Mouse (Mus musculus): Measurements from ENCODE around the gene Gm20503. TPM values are rescaled to one million over a fixed set of nuclear protein-coding genes. Genes with fewer than 3 reads are reported as not detected.

Gene Gm20503
- polyA plus RNA-seq (2014; fragmentation: Illumina TruSeq; extraction: RNeasy Lipid Tissue Mini Kit (QIAGEN cat#74804); ENCODE audit: low read depth, low replicate concordance): not detected

GRCm38 (mm10) chr4:59002948-59003805 is at the start of gene Gm20503:
Gm20503 (plus strand) TSS chr4:59003210.

GRCm38 (mm10) chr4:58986540-58987190 is 16.3 kb upstream of the Gm20503 start, which contains the start of gene Ptgr1:
Ptgr1 (minus strand) TSS chr4:58987119.

GRCm38 (mm10) chr4:58994762-58995161 is 8.2 kb upstream of the Gm20503 start, which contains the start of gene Dnajc25:
Dnajc25 (plus strand) TSS chr4:58995062.

GRCm38 (mm10) chr4:59034918-59035785 is 32.1 kb downstream of the Gm20503 start, which contains the start of gene Gng10:
Gng10 (plus strand) TSS chr4:59035088.

Other genes starting within 250 kb of the Gm20503 start
- gene Olfr267, start 215.5 kb upstream of the Gm20503 start, polyA plus RNA-seq (2014; fragmentation: Illumina TruSeq; extraction: RNeasy Lipid Tissue Mini Kit (QIAGEN cat#74804); ENCODE audit: low read depth, low replicate concordance): not detected
- 73.9 TPM for gene Ecpas, start 90.5 kb upstream of the Gm20503 start, polyA plus RNA-seq (2014; fragmentation: Illumina TruSeq; extraction: RNeasy Lipid Tissue Mini Kit (QIAGEN cat#74804); ENCODE audit: low read depth, low replicate concordance)
- not detected for gene Zkscan16, start 59.6 kb upstream of the Gm20503 start, polyA plus RNA-seq (2014; fragmentation: Illumina TruSeq; extraction: RNeasy Lipid Tissue Mini Kit (QIAGEN cat#74804); ENCODE audit: low read depth, low replicate concordance)
- 1.3 TPM for gene Ptgr1, start 16.1 kb upstream of the Gm20503 start, polyA plus RNA-seq (2014; fragmentation: Illumina TruSeq; extraction: RNeasy Lipid Tissue Mini Kit (QIAGEN cat#74804); ENCODE audit: low read depth, low replicate concordance)
- 47.1 TPM for gene Dnajc25, start 8.1 kb upstream of the Gm20503 start, polyA plus RNA-seq (2014; fragmentation: Illumina TruSeq; extraction: RNeasy Lipid Tissue Mini Kit (QIAGEN cat#74804); ENCODE audit: low read depth, low replicate concordance)
- 27.4 TPM for gene Gng10, start 31.9 kb downstream of the Gm20503 start, polyA plus RNA-seq (2014; fragmentation: Illumina TruSeq; extraction: RNeasy Lipid Tissue Mini Kit (QIAGEN cat#74804); ENCODE audit: low read depth, low replicate concordance)
- not detected for gene AI481877, start 135.8 kb downstream of the Gm20503 start, polyA plus RNA-seq (2014; fragmentation: Illumina TruSeq; extraction: RNeasy Lipid Tissue Mini Kit (QIAGEN cat#74804); ENCODE audit: low read depth, low replicate concordance)
- gene Ugcg, start 186.0 kb downstream of the Gm20503 start, polyA plus RNA-seq (2014; fragmentation: Illumina TruSeq; extraction: RNeasy Lipid Tissue Mini Kit (QIAGEN cat#74804); ENCODE audit: low read depth, low replicate concordance): 32.3 TPM

All from liver, adult 10 weeks (tissue).